Mouse (Mus musculus) heart, postnatal 0 days (tissue): Measurements from ENCODE around the gene Tnrc18. TPM values are rescaled to one million over a fixed set of nuclear protein-coding genes. Genes with fewer than 3 reads are reported as not detected.

Experiments
- ATAC-seq: fragments of 200-750 bp; cut with Nextera tagmentation; 2 replicates; pipeline ENCODE4 v1.8.0; 2017; ENCODE audit warnings: low read depth, moderate number of reproducible peaks, moderate library complexity; ENCODE audit not compliant: insufficient read depth
- DNase-seq: peaks from one replicate; pipeline ENCODE4 v3.0.0-alpha.2; 2016; ENCODE audit warnings: low spot score
- H3K27ac ChIP-seq: fragments of 300-500 bp; sonication (generic); 2 replicates; pipeline ENCODE4 v1.5.1; 2014; ENCODE audit warnings: low read depth, mild to moderate bottlenecking
- H3K27me3 ChIP-seq: fragments of 300-500 bp; sonication (generic); 2 replicates; pipeline ENCODE4 v1.6.1; 2014; ENCODE audit warnings: low read length, mixed read lengths; ENCODE audit not compliant: control insufficient read depth, insufficient read depth
- H3K36me3 ChIP-seq: fragments of 300-500 bp; sonication (generic); replicated peaks from 2 replicates; pipeline ENCODE4 v1.6.1; 2014; ENCODE audit warnings: low read length, mixed read lengths; ENCODE audit not compliant: control insufficient read depth, insufficient read depth
- H3K4me1 ChIP-seq: fragments of 300-500 bp; sonication (generic); 2 replicates; pipeline ENCODE4 v1.6.1; 2014; ENCODE audit warnings: antibody characterized with exemption; ENCODE audit not compliant: control insufficient read depth, insufficient read depth
- H3K4me2 ChIP-seq: fragments of 300-500 bp; sonication (generic); 2 replicates; pipeline ENCODE4 v1.6.1; 2014; ENCODE audit warnings: low read depth, mild to moderate bottlenecking, low read length, moderate library complexity
- H3K4me3 ChIP-seq: fragments of 300-500 bp; sonication (generic); 2 replicates; pipeline ENCODE4 v1.5.1; 2014; ENCODE audit warnings: low read depth, low read length
- H3K9ac ChIP-seq: fragments of 300-500 bp; sonication (generic); replicated peaks from 2 replicates; pipeline ENCODE4 v1.6.1; 2014; ENCODE audit warnings: low read depth, low read length, mixed read lengths
- H3K9me3 ChIP-seq: fragments of 300-500 bp; sonication (generic); replicated peaks from 2 replicates; pipeline ENCODE4 v1.6.1; 2016; ENCODE audit warnings: low read length; ENCODE audit not compliant: control insufficient read depth
- CTCF ChIP-seq: IDR thresholded peaks from 2 replicates; pipeline ENCODE4 v1.5.1; 2016; ENCODE audit warnings: antibody characterized with exemption, control low read depth, low read depth
- EP300 ChIP-seq: IDR thresholded peaks from 2 replicates; pipeline ENCODE4 v1.6.1; 2016; ENCODE audit warnings: antibody characterized with exemption, low read depth
- WGBS: fragments of 180-500 bp; shearing (Covaris S2); extraction: QIAGEN DNeasy Blood & Tissue Kit; methylation state at CpG from one replicate; pipeline ENCODE4 v1.1.7; 2014; 5-methylcytosine and 5-hydroxymethylcytosine counted together
- polyA plus RNA-seq: library from polyadenylated mRNA; unstranded; fragments of >200 nt; fragmentation: Nextera tagmentation; extraction: Ambion mirVana; gene quantifications from 2 replicates; pipeline ENCODE4 v1.2.1, GENCODE M21; 2015
- total RNA-seq: library from RNA; depleted of rRNA; stranded (reverse); fragments of >200 nt; gene quantifications from 2 replicates; pipeline ENCODE4 v1.2.3, GENCODE M21; 2014; ENCODE audit warnings: low replicate concordance

The Tnrc18 gene
- total and polyA plus RNA-seq, 2 experiments from 2014 or later, result 10.4 to 69.3 TPM

DNA sequence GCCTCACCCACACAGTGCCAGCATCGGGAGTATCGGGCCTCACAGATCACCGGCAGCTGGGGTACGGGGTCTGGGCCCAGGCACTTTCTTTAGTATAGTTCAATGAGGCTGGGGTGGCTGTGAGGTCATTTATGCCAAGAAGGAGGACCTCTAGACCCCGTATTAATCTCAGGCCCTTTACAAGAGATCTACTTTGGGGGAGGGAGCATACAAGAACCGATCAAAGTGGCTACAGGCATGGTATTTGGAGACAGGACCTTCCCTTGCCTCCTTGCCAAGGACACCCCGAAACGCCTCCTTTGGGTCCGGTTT, 4.5 kb upstream of the Tnrc18 start:
- ATAC-seq (no peak), DNase-seq (no peak)
- Histone ChIP-seq H3K4me2 (peak overlapping the region; percentile 71), H3K9ac (peak overlapping the region; percentile 97), H3K4me3 (peak overlapping the region; percentile 88), H3K4me1 (peaks cover 7% of the 10 kb centered on the region), H3K9me3 (no peaks in the 10 kb centered on the region), H3K27me3 (no peaks in the 10 kb centered on the region), H3K36me3 (no peaks in the 10 kb centered on the region), H3K27ac (peak overlapping the region; percentile 99)
- no peak for TF ChIP-seq EP300
- TF ChIP-seq CTCF, result no peak
- 2% methylated on average over 9 of the region's 9 CpGs for WGBS

DNA sequence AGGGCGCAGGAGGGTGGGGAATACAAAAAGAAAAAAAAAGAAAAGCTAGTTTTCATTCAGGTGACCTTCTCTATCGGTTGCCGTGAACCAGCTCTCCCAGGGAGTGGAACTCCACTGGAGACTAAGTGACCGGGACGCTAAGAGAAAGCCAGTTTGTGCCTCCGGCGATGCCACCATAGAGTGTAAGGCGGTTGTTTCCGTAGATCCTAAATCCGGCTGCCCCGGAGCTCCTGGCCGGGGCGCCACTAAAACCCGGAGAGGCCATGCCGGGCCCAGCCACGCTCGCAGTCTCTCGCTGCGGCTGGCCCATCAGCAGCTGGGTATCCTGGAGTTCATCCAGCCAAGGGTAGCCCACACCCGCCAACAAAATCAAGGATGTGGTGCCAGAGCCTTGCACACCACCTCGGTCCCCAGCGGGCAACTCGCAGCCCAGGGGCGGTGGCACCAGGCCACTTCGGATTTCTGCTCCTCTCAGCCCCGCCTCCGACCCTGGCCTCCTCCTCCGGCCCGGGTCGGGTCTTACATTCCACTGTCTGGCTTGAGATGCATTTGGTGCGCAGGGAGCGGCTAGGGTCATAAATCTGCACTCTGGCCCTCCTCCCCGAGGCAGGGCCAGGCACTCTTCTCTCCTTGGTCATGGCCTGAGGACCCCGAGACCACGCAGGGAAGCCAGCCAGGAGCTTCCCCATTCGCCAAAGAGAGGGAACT, 4.0 kb upstream of the Tnrc18 start:
- H3K9me3 ChIP-seq, result no peaks in the 10 kb centered on the region
- ATAC-seq (peak; percentile 58), DNase-seq (peak; percentile 94)
- no peak for TF ChIP-seq EP300
- peak; percentile 18; the same call in 1 of the 2 replicates for TF ChIP-seq CTCF
- H3K27me3 ChIP-seq, result no peaks in the 10 kb centered on the region
- peak overlapping the region; percentile 71 for H3K4me2 ChIP-seq
- H3K4me1 ChIP-seq, result peaks cover 7% of the 10 kb centered on the region
- peak overlapping the region; percentile 97 for H3K9ac ChIP-seq
- peak overlapping the region; percentile 88 for H3K4me3 ChIP-seq
- no peaks in the 10 kb centered on the region for H3K36me3 ChIP-seq
- peak overlapping the region; percentile 99 for H3K27ac ChIP-seq
- under 1% methylated on average over 36 of the region's 36 CpGs for WGBS

DNA sequence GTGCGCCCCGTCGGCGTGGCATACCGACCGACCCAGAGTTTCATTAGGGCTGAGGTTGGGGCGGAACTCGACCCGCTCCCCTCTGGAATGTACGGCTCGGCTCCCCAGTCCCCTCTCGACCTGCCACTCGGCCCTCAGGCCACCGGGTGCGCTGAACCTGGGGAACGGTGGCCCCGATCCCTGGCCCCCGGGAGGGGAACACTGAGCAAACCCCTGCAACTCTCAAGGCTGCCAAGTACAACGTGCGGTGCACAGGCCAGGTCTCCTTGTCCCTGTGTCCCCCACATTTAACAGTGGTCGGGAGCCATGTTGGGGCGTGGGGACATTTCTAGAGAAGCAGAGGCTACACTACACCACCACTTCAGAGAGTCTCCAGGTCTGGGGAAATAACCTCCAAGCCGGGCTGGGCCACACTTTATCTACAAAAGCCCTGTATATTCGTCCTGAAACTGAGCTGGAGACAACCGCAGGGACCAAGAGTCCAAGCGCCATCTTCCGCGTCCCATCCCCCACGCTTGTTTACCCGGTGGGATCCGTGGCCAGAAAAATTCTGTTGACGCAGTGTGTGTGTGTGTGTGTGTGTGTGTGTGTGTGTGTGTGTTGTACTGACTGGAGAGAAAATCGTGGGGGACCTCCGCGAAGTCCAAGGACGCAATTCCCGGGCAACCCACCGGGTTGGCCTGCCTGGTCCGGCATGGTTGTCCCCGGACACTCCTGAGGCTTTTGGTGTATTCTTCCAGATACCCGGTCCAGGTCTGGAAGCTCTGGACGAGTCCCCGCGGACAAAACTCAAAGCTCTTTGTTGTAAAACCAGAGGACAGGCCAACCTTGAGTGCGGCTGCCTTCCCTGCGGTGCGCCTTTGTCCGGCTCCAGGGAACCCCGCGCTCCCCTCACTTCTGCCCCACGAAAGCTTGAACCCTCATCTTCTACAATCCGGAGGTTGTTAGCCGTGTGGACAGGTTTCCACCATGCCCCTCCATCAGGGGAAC, 3.1 kb upstream of the Tnrc18 start:
- Histone ChIP-seq H3K36me3 (no peaks in the 10 kb centered on the region), H3K27ac (peak overlapping the region; percentile 99), H3K9ac (peak overlapping the region; percentile 97), H3K4me2 (peak overlapping the region; percentile 71), H3K27me3 (no peaks in the 10 kb centered on the region), H3K9me3 (no peaks in the 10 kb centered on the region), H3K4me1 (peaks cover 6% of the 10 kb centered on the region), H3K4me3 (peak overlapping the region; percentile 88)
- WGBS, result under 1% methylated on average over 53 of the region's 53 CpGs
- TF ChIP-seq CTCF (no peak), EP300 (0 out of 2 replicates have a peak, but pooled peaks have one; percentile 21)
- DNase-seq (peak; percentile 66), ATAC-seq (no peak)

DNA sequence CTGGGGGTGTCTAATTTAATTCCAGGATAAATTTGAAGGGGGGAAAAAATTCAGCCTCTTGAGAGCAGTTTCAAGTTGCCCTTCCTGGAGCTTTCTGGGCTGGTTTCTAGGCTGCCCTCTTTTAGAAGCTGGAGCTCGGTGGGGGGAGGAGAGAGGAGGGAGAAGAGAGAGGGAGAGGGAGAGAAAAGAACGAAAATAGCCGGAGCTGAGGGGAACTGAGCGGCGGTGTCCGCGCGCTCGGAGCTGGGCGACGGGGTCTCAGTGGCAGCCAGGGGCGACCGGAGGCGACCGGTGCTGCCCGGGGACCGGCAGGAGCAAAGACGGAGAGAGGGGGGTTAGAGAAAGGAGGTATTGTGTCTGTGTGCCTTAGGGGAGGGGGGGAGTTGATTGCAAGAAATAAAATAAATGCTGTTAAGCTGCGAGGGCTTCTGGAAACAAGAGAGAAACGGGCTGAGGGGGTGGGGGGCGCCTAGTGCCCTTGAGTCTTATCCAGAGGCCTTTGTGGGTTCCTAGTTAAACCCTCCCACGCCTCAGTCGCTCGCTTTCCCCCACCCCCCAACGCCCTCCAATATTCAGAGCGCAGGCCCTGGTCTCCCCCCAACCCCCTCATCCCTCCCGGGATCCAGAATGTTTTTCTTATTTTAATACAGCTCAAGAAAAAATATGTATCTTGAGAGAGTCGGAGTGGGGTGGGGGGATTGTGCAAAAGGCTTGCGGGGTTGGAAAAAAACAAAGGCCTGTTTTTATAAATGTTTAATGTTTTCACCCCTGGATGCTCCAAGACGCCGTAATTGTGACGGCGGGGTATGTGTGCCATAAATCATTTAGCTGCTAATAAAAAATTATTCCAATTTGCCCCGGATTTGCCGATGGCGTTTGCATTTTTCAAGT, 2.2 kb upstream of the Tnrc18 start:
- H3K4me1 ChIP-seq, result peaks cover 4% of the 10 kb centered on the region; the same call in 1 of the 2 replicates
- peak overlapping the region; percentile 71 for H3K4me2 ChIP-seq
- ATAC-seq (0 out of 2 replicates have a peak, but pooled peaks have one; percentile 3), DNase-seq (peak; percentile 93)
- H3K4me3 ChIP-seq, result peak overlapping the region; percentile 88
- TF ChIP-seq CTCF, result no peak
- peak; percentile 74; the same call in 1 of the 2 replicates for TF ChIP-seq EP300
- under 1% methylated on average over 34 of the region's 36 CpGs for WGBS
- H3K27ac ChIP-seq, result peak overlapping the region; percentile 99
- H3K9me3 ChIP-seq, result no peaks in the 10 kb centered on the region
- peak overlapping the region; percentile 97 for H3K9ac ChIP-seq
- no peaks in the 10 kb centered on the region for H3K27me3 ChIP-seq
- no peaks in the 10 kb centered on the region for H3K36me3 ChIP-seq
